Mouse (Mus musculus) left cerebral cortex, adult 2 months (tissue): Measurements from ENCODE around the gene Fam198a. TPM values are rescaled to one million over a fixed set of nuclear protein-coding genes. Genes with fewer than 3 reads are reported as not detected.
A peak's percentile ranks its signal among the peaks of the same experiment; 100 is the strongest.

Experiments
- DNase-seq, 2 experiments: peaks; one replicate each; pipeline ENCODE4 v3.0.0; 2021 to 2022; ENCODE audit warnings: low spot score in 2 of 2, mixed read lengths in 1 of 2; ENCODE audit errors: extremely low spot score in 1 of 2
- H3K27ac ChIP-seq: fragments of 200-600 bp; 2 replicates; pipeline ENCODE4 v1.8.1; 2022
- H3K4me3 ChIP-seq: fragments of 200-600 bp; 2 replicates; pipeline ENCODE4 v1.8.1; 2022
- CTCF ChIP-seq: fragments of 200-600 bp; IDR thresholded peaks from 2 replicates; pipeline ENCODE4 v1.8.1; 2022; ENCODE audit warnings: antibody characterized with exemption, mild to moderate bottlenecking, moderate library complexity
- intact Hi-C: fragments of 180-260 bp; cut with DNase I; formaldehyde crosslinking; loops from one replicate; pipeline ENCODE4 v1.15.1; 2025
- total RNA-seq, 2 experiments: library from RNA; stranded (reverse); gene quantifications; 2 replicates each; pipeline ENCODE4 v1.2.3; 2021

The Fam198a gene
- total RNA-seq, 2 experiments from 2014 or later, result 6.4 to 6.6 TPM

GRCm38 (mm10) chr9:121928498-121928897 is 22.3 kb upstream of the Fam198a start:
- H3K4me3 ChIP-seq, result no peak overlapping the region
- peak; percentile 44 to 70 for DNase-seq
- H3K27ac ChIP-seq, result no peak overlapping the region
- intact Hi-C loops, result no loop called here
- TF ChIP-seq CTCF, result peak; percentile 82

GRCm38 (mm10) chr9:121934856-121935255 is 15.9 kb upstream of the Fam198a start:
- Histone ChIP-seq H3K4me3 (no peak overlapping the region), H3K27ac (no peak overlapping the region)
- no peak for TF ChIP-seq CTCF
- no peak for DNase-seq
- intact Hi-C loops, result no loop called here

- Histone ChIP-seq H3K27ac (no peak overlapping the region), H3K4me3 (no peak overlapping the region)
- no peak for TF ChIP-seq CTCF
- DNase-seq, result no peak
- intact Hi-C loops, result no loop called here
These were observed 13.8 kb upstream of the Fam198a start for GRCm38 (mm10) chr9:121936952-121937351.

GRCm38 (mm10) chr9:121937451-121937864 is 13.3 kb upstream of the Fam198a start:
- intact Hi-C loops, result no loop called here
- H3K4me3 ChIP-seq, result peak overlapping the region; percentile 37; the same call in 1 of the 2 replicates
- H3K27ac ChIP-seq, result no peak overlapping the region
- DNase-seq, result no peak
- no peak for TF ChIP-seq CTCF

- DNase-seq, result no peak
- intact Hi-C loops, result no loop called here
- Histone ChIP-seq H3K27ac (no peak overlapping the region), H3K4me3 (peak overlapping the region; percentile 37)
- TF ChIP-seq CTCF, result no peak
These were observed 12.8 kb upstream of the Fam198a start for GRCm38 (mm10) chr9:121937944-121938355.

- no peak overlapping the region for H3K4me3 ChIP-seq
- intact Hi-C loops, result loop anchor here (10.0 kb wide), 1 partner anchor 282 kb away; no protein-coding TSS in a partner anchor
- DNase-seq, result no peak
- no peak overlapping the region for H3K27ac ChIP-seq
- TF ChIP-seq CTCF, result no peak
These were observed 7.8 kb upstream of the Fam198a start for GRCm38 (mm10) chr9:121943005-121943404.

GRCm38 (mm10) chr9:121943628-121944027 is 7.2 kb upstream of the Fam198a start:
- no peak for DNase-seq
- intact Hi-C loops, result loop anchor here (10.0 kb wide), 1 partner anchor 281 kb away; no protein-coding TSS in a partner anchor
- no peak for TF ChIP-seq CTCF
- no peak overlapping the region for H3K27ac ChIP-seq
- no peak overlapping the region for H3K4me3 ChIP-seq

GRCm38 (mm10) chr9:121947784-121948183 is 3.0 kb upstream of the Fam198a start:
- no peak overlapping the region for H3K4me3 ChIP-seq
- H3K27ac ChIP-seq, result no peak overlapping the region; the same call in 1 of the 2 replicates
- intact Hi-C loops, result loop anchor here (1.0 to 10.0 kb wide), 2 partner anchors 38 to 277 kb away; no protein-coding TSS in a partner anchor
- DNase-seq, result peak; percentile 72 to 75
- TF ChIP-seq CTCF, result peak; percentile 71

- no peak for TF ChIP-seq CTCF
- Histone ChIP-seq H3K4me3 (no peak overlapping the region), H3K27ac (no peak overlapping the region)
- intact Hi-C loops, result loop anchor here (10.0 kb wide), 1 partner anchor 276 kb away; no protein-coding TSS in a partner anchor
- DNase-seq, result no peak
These were observed 2.4 kb upstream of the Fam198a start for GRCm38 (mm10) chr9:121948431-121948830.

- Histone ChIP-seq H3K27ac (no peak overlapping the region; the same call in 1 of the 2 replicates), H3K4me3 (peak overlapping the region; percentile 32)
- TF ChIP-seq CTCF, result no peak
- intact Hi-C loops, result no loop called here
- DNase-seq, result no peak
These were observed 281 bp downstream of the Fam198a start for GRCm38 (mm10) chr9:121951114-121951423.

GRCm38 (mm10) chr9:121952596-121952995 is 1.8 kb downstream of the Fam198a start:
- no peak overlapping the region for H3K27ac ChIP-seq
- no peak for TF ChIP-seq CTCF
- H3K4me3 ChIP-seq, result no peak overlapping the region
- DNase-seq, result no peak
- intact Hi-C loops, result no loop called here

GRCm38 (mm10) chr9:121959966-121960635 is 9.3 kb downstream of the Fam198a start:
- intact Hi-C loops, result no loop called here
- TF ChIP-seq CTCF, result no peak
- Histone ChIP-seq H3K27ac (no peak overlapping the region), H3K4me3 (no peak overlapping the region)
- DNase-seq, result no peak

- no peak for TF ChIP-seq CTCF
- Histone ChIP-seq H3K4me3 (no peak overlapping the region), H3K27ac (no peak overlapping the region)
- DNase-seq, result no peak
- intact Hi-C loops, result no loop called here
These were observed 14.2 kb downstream of the Fam198a start for GRCm38 (mm10) chr9:121964941-121965340.
